Mouse (Mus musculus) G1E (cell line): ENCODE results near the gene Slain1. TPM values are rescaled to one million over a fixed set of nuclear protein-coding genes. Genes with fewer than 3 reads are reported as not detected.

Experiments used
- ATAC-seq: 2 replicates; pipeline ENCODE4 v1.8.0; 2016; ENCODE audit warnings: mild to moderate bottlenecking; ENCODE audit not compliant: insufficient number of reproducible peaks, poor library complexity, low FRiP score, severe bottlenecking; ENCODE audit errors: extremely low read depth
- DNase-seq: peaks from one replicate; pipeline ENCODE4 v3.0.0; 2012; ENCODE audit warnings: low spot score
- H3K27me3 ChIP-seq: 2 replicates; pipeline ENCODE4 v1.6.1; 2012; ENCODE audit warnings: mild to moderate bottlenecking, low read length, inconsistent platforms; ENCODE audit not compliant: insufficient read depth
- H3K36me3 ChIP-seq: replicated peaks from 2 replicates; pipeline ENCODE3; 2012; ENCODE audit warnings: mild to moderate bottlenecking, inconsistent platforms
- H3K4me1 ChIP-seq: 2 replicates; pipeline ENCODE4 v1.6.1; 2012; ENCODE audit warnings: low read depth, low read length, inconsistent platforms, mixed read lengths; ENCODE audit not compliant: insufficient read depth
- H3K4me3 ChIP-seq: 2 replicates; pipeline ENCODE4 v1.5.1; 2012; ENCODE audit warnings: low read depth, mild to moderate bottlenecking, inconsistent platforms, low read length, moderate library complexity, mixed read lengths
- H3K9me3 ChIP-seq: replicated peaks from 2 replicates; pipeline ENCODE4 v1.6.1; 2012; ENCODE audit warnings: inconsistent platforms
- CTCF ChIP-seq: IDR thresholded peaks from 2 replicates; pipeline ENCODE4 v1.5.1; 2012; ENCODE audit warnings: low read depth, low read length, inconsistent platforms, mixed read lengths
- GATA1 ChIP-seq: IDR thresholded peaks from 2 replicates; pipeline ENCODE4 v1.6.1; 2012; ENCODE audit warnings: borderline replicate concordance, low read length, inconsistent platforms, mixed read lengths
- GATA2 ChIP-seq: IDR thresholded peaks from 2 replicates; pipeline ENCODE4 v1.6.1; 2012; ENCODE audit warnings: low read depth, low read length, inconsistent platforms, borderline replicate concordance
- POLR2AphosphoS5 ChIP-seq: IDR thresholded peaks from 2 replicates; pipeline ENCODE4 v1.6.1; 2012; ENCODE audit warnings: low read depth, low read length, inconsistent platforms; ENCODE audit not compliant: insufficient replicate concordance
- TAL1 ChIP-seq: conservative IDR thresholded peaks from 2 replicates; pipeline ENCODE4 v1.6.1; 2012; ENCODE audit warnings: low read depth, low read length, inconsistent platforms, mixed read lengths
- polyA plus RNA-seq: library from polyadenylated mRNA; stranded (reverse); fragments of >175 nt; gene quantifications from 2 replicates; pipeline ENCODE4 v1.2.3, GENCODE M21; 2012
- total RNA-seq, 2 experiments: library from RNA; stranded (forward) in 1 of 2; stranded (reverse) in 1 of 2; fragments of 200-1000 nt in 1 of 2; fragments of >200 nt in 1 of 2; fragmentation: Nextera tagmentation in 1 of 2; gene quantifications; 2 replicates each; pipeline ENCODE4 v1.2.3; 2014 to 2017

The Slain1 gene
- total and polyA plus RNA-seq, 3 experiments, result 0.11 TPM; not detected in 2

DNA sequence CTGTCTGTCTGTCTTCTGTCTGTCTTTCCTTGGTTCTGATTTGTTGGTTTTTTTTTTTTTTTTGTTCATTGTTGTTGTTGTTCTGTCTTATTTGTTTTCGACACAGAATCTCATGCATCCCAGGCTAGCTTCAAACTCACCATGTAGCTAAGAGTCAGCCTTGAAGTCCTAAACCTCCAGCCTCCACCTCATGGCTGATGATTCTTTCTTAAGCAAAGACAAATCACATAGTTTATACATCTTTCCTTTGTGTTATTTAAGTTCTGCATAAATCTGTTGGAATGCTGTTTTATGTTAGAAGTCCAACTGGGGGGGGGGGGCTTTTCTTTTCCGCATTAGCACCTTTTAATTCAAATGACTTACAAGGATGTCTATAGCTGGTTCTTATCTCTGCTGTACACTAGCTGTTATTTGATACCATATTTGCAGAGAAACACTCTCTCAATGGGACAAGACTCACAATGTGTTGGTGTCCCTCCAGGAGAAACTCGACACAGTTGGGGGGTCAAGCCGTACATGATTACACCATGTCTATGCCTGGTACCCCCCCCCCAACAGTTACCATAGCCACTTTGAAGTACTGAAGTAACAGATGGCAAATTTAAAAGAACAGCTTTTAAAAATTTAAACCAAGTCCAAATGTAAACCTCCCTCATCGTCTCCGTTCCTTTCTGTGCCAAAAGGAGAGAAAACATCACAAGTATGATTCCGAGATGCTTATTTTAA, 20.2 kb upstream of the Slain1 start:
- no peak for TF ChIP-seq GATA2
- TF ChIP-seq TAL1, result no peak
- no peak for TF ChIP-seq POLR2AphosphoS5
- TF ChIP-seq CTCF, result no peak
- TF ChIP-seq GATA1, result no peak
- H3K4me3 ChIP-seq, result no peak overlapping the region
- no peak for ATAC-seq
- H3K9me3 ChIP-seq, result peaks cover 39% of the 10 kb centered on the region
- H3K27me3 ChIP-seq, result no peaks in the 10 kb centered on the region
- DNase-seq, result no peak
- no peaks in the 10 kb centered on the region for H3K4me1 ChIP-seq
- no peaks in the 10 kb centered on the region for H3K36me3 ChIP-seq

DNA sequence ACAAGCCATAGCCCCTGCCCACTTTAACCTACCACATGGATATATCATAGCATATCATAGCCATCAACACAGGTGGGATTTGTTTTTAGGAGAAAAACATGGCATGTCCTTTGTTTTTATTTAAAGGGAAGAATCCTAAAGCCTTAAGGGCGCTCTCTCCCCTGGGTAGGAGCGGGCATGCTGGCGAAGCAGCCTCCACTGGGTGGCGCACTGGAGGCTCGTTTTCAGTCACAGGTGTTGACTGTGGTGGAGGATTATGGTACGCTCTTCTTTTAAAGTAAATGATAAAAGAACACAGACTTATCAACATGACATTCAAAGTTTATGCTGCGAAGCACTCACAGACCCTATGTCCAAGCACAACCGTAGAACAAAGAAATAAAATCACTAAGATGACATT, 19.5 kb upstream of the Slain1 start:
- no peak for DNase-seq

DNA sequence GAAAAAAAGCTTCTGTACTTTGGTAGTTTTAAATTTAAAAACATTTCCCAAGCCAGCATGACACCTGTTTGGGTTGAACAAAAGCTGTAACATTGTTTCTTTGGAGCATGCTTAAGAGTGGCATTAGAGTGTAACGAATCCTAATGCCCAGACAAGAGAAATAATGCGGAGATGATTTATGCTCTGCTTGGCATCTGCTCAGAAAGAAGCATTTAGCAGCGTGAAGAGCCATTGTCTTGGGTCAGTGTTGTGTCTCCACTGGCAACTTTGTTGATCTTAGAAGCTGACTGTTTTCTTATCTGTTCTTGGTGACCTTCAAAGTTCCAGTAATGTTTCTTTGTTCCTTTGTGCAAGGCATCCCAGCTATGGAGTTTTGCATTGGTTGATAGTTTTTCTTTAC, 6.1 kb upstream of the Slain1 start:
- DNase-seq (no peak), ATAC-seq (no peak)
- no peak for TF ChIP-seq GATA2
- TF ChIP-seq POLR2AphosphoS5, result no peak
- TF ChIP-seq TAL1, result no peak
- TF ChIP-seq CTCF, result no peak
- no peak for TF ChIP-seq GATA1
- Histone ChIP-seq H3K27me3 (no peaks in the 10 kb centered on the region), H3K4me1 (no peaks in the 10 kb centered on the region), H3K4me3 (no peak overlapping the region), H3K9me3 (peaks cover 40% of the 10 kb centered on the region), H3K36me3 (no peaks in the 10 kb centered on the region)

More for the DNA sequence above, 19.5 kb upstream of the Slain1 start:
- Histone ChIP-seq H3K4me3 (no peak overlapping the region), H3K9me3 (peaks cover 37% of the 10 kb centered on the region), H3K4me1 (no peaks in the 10 kb centered on the region), H3K27me3 (no peaks in the 10 kb centered on the region), H3K36me3 (no peaks in the 10 kb centered on the region)
- TF ChIP-seq GATA1 (no peak), POLR2AphosphoS5 (no peak), CTCF (no peak), GATA2 (no peak), TAL1 (no peak)
- no peak for ATAC-seq

DNA sequence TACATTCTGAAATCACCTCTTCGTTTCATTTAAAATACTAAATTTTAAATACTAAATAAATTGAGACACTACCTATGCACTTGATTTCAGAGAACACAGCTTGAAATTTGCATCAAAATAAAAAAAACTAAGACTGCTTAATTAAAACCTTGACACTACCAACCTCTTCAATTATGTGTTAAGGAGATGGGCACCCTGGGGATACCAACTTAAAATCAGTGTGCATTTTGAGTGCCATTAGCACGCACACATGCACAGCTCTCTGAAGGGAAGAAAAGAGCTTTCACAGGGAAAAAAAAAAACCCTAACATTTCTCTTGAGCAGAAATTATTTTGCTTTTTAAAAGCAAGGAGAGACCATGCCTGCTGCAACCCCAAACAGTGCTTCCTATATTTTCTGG, 2.0 kb upstream of the Slain1 start:
- H3K36me3 ChIP-seq, result no peaks in the 10 kb centered on the region
- H3K27me3 ChIP-seq, result no peaks in the 10 kb centered on the region
- no peak for TF ChIP-seq CTCF
- no peak for TF ChIP-seq POLR2AphosphoS5
- no peak for TF ChIP-seq GATA1
- TF ChIP-seq TAL1, result no peak
- TF ChIP-seq GATA2, result no peak
- H3K9me3 ChIP-seq, result peaks cover 70% of the 10 kb centered on the region
- ATAC-seq, result no peak
- H3K4me1 ChIP-seq, result no peaks in the 10 kb centered on the region
- H3K4me3 ChIP-seq, result no peak overlapping the region
- no peak for DNase-seq

DNA sequence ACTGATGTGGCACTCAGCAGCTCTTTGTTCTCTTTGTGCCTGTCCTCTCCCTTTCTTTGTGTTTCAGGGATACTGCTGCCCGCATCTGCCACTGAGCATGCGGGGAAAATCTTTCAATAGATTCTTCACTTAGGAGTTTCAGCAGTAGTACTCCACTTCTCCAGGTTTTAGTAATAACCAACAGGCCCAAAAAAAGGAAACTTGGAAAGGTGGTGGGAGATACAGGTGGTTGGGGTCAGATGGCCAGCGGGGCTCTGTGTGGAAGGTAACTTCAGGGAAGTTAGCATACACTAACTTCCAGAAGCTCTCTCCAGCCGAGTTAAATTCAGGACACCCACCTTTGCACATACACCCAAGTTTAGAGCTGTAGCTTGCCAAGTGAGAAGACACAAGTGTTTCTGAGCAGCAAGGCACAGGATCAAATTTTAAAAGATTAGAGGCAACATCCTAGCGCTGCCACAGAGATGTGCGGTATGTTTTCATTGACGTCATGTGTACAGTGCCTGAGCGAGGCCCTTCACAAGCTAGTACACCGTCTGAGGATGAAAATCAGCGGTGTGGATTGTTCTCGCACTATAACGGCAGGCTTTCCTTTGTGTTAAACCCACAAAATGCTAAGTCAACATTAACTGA, 1.3 kb upstream of the Slain1 start:
- ATAC-seq (no peak), DNase-seq (no peak)
- no peaks in the 10 kb centered on the region for H3K36me3 ChIP-seq
- TF ChIP-seq TAL1 (no peak), GATA1 (no peak), POLR2AphosphoS5 (no peak), CTCF (no peak), GATA2 (no peak)
- no peaks in the 10 kb centered on the region for H3K4me1 ChIP-seq
- H3K4me3 ChIP-seq, result no peak overlapping the region
- H3K9me3 ChIP-seq, result peaks cover 66% of the 10 kb centered on the region
- no peaks in the 10 kb centered on the region for H3K27me3 ChIP-seq

DNA sequence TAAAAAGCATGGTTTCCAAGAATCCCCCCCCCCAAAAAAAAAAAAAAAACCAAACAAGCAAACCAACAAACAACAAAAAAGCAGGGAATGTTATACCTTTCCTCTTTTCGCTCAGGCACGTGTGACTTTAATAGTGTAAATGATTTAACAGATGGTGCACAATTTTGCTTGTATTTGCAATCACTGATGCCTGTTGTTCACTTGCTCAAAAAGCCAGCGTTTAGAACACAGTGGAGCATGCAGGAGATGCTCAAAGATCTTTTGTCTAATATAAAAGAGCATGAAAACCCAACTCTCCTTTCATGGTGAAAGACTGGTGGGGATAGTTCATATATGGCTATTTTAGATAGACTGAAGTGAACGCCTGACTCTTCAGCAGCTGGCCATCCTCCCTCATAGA, 726 bp upstream of the Slain1 start:
- H3K4me3 ChIP-seq, result no peak overlapping the region
- H3K9me3 ChIP-seq, result peaks cover 65% of the 10 kb centered on the region
- TF ChIP-seq GATA1 (no peak), GATA2 (no peak), TAL1 (no peak), CTCF (no peak), POLR2AphosphoS5 (no peak)
- H3K36me3 ChIP-seq, result no peaks in the 10 kb centered on the region
- no peak for ATAC-seq
- H3K4me1 ChIP-seq, result no peaks in the 10 kb centered on the region
- DNase-seq, result no peak
- H3K27me3 ChIP-seq, result no peaks in the 10 kb centered on the region

DNA sequence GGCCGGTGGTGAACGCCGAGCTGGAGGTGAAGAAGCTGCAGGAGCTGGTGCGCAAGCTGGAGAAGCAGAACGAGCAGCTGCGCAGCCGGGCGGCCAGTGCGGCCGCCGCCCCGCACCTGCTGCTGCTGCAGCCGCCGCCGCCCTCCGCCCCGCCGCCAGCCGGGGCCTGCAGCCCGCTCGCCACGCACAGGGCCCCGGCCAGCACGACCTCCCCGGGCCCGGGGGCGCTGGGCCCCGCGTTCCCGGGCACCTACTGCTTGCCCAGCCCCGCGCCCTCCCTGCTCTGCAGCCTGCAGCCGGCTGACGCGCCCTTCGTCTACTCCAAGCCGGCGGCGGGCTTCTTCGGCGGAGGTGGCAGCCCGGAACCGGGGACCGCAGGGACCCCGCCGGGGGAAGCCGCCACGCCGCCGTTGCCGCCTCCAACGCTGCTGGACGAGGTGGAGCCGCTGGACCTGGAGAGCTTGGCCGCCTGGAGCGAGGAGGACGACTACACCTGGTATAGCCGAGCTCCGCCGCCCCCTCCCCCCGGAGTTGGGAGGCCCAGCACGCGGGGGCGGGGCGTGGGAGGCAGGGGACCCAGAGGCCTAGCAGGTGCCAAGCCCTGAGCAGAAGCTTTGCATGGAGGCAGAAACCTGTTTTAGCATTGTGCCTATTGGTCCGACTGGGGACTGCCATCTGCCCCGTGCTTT, 529 bp downstream of the Slain1 start:
- TF ChIP-seq CTCF (no peak), GATA2 (no peak), POLR2AphosphoS5 (no peak)
- Histone ChIP-seq H3K9me3 (peaks cover 58% of the 10 kb centered on the region), H3K36me3 (no peaks in the 10 kb centered on the region), H3K27me3 (no peaks in the 10 kb centered on the region), H3K4me3 (no peak overlapping the region; the same call in 1 of the 2 replicates), H3K4me1 (no peaks in the 10 kb centered on the region)
- DNase-seq (no peak), ATAC-seq (no peak)
